Mouse (Mus musculus) lung, postnatal 0 days (tissue): ENCODE results near the gene Mettl1. TPM values are rescaled to one million over a fixed set of nuclear protein-coding genes. Genes with fewer than 3 reads are reported as not detected.

Experiments used
- ATAC-seq: fragments of 200-750 bp; cut with Nextera tagmentation; 2 replicates; pipeline ENCODE4 v1.8.0; 2017; ENCODE audit warnings: moderate library complexity
- DNase-seq: peaks from one replicate; pipeline ENCODE4 v3.0.0-alpha.2; 2016; ENCODE audit warnings: low spot score
- H3K27ac ChIP-seq: fragments of 300-500 bp; sonication (generic); 2 replicates; pipeline ENCODE4 v1.5.1; 2014; ENCODE audit warnings: antibody characterized with exemption, mild to moderate bottlenecking, low read length, mixed read lengths
- H3K27me3 ChIP-seq: fragments of 300-500 bp; sonication (generic); replicated peaks from 2 replicates; pipeline ENCODE4 v1.6.1; 2014; ENCODE audit warnings: low read length, mixed read lengths; ENCODE audit not compliant: insufficient read depth
- H3K36me3 ChIP-seq: fragments of 300-500 bp; sonication (generic); 2 replicates; pipeline ENCODE4 v1.6.1; 2014; ENCODE audit warnings: low read length, mixed read lengths; ENCODE audit not compliant: insufficient read depth
- H3K4me1 ChIP-seq: fragments of 300-500 bp; sonication (generic); 2 replicates; pipeline ENCODE4 v1.6.1; 2014; ENCODE audit warnings: antibody characterized with exemption, low read depth, low read length, mixed read lengths; ENCODE audit not compliant: insufficient read depth
- H3K4me2 ChIP-seq: fragments of 300-500 bp; sonication (generic); replicated peaks from 2 replicates; pipeline ENCODE4 v1.6.1; 2014; ENCODE audit warnings: low read depth, mild to moderate bottlenecking, low read length, moderate library complexity, mixed read lengths
- H3K4me3 ChIP-seq: fragments of 300-500 bp; sonication (generic); 2 replicates; pipeline ENCODE4 v1.5.1; 2014; ENCODE audit warnings: low read depth, low read length
- H3K9ac ChIP-seq: fragments of 300-500 bp; sonication (generic); replicated peaks from 2 replicates; pipeline ENCODE4 v1.6.1; 2014; ENCODE audit warnings: low read depth, mild to moderate bottlenecking
- H3K9me3 ChIP-seq: fragments of 300-500 bp; sonication (generic); 2 replicates; pipeline ENCODE4 v1.6.1; 2016; ENCODE audit warnings: low read length, mixed read lengths
- CTCF ChIP-seq: IDR thresholded peaks from 2 replicates; pipeline ENCODE4 v1.5.1; 2016; ENCODE audit warnings: antibody characterized with exemption, mild to moderate bottlenecking
- EP300 ChIP-seq: IDR thresholded peaks from 2 replicates; pipeline ENCODE4 v1.6.1; 2016; ENCODE audit warnings: antibody characterized with exemption, mild to moderate bottlenecking, control low read depth
- WGBS: fragments of 180-500 bp; shearing (Covaris S2); extraction: QIAGEN DNeasy Blood & Tissue Kit; methylation state at CpG from one replicate; pipeline ENCODE4 v1.1.7; 2014; 5-methylcytosine and 5-hydroxymethylcytosine counted together
- polyA plus RNA-seq: library from polyadenylated mRNA; unstranded; fragments of >200 nt; fragmentation: Nextera tagmentation; extraction: Ambion mirVana; gene quantifications from 2 replicates; pipeline ENCODE4 v1.2.1, GENCODE M21; 2015

The Mettl1 gene
- polyA plus RNA-seq, 1 experiment from 2014 or later: 13.6 TPM

GRCm38 (mm10) chr10:127080901-127081780 is 39.9 kb downstream of the Mettl1 start:
- Histone ChIP-seq H3K4me1 (peaks cover 10% of the 10 kb centered on the region), H3K27me3 (peaks cover 61% of the 10 kb centered on the region), H3K9ac (no peak overlapping the region), H3K36me3 (no peaks in the 10 kb centered on the region), H3K9me3 (no peaks in the 10 kb centered on the region), H3K27ac (no peak overlapping the region), H3K4me3 (peak overlapping the region; percentile 23), H3K4me2 (peak overlapping the region; percentile 41)
- DNase-seq (no peak), ATAC-seq (no peak)
- WGBS: 9% methylated on average over 48 of the region's 48 CpGs
- 0 out of 2 replicates have a peak, but pooled peaks have one; percentile 21 for TF ChIP-seq CTCF
- TF ChIP-seq EP300: no peak

DNA sequence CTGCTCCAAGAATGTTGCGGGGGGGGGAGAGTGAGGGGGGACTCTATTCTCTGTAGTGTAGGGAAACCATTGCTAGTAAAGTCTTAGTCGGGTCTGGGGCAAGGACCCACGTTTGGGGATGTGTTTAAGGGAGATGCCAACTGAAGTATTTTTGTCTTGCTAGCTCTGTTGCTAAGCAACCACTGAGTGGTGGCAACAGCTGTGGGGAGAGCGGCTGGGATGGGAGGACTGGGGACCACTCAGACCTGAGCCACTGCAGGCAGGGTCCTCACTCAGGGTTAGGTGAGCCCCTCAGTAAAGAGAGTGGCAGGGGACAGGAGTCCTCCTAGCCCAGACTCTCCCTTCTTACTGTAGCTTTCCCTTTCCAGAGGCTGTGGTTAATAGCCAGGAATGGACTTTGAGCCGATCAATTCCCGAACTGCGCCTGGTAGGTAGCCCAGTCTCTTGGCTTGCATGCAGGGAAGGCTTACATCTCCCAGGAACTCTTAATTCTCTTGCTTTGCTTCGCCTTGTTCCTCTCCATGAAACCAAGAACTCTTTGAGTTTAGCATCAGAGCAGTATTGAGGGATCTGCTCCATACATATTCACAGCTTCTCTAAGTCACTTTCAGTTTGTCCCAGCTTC is 40.9 kb downstream of the Mettl1 start:
- Histone ChIP-seq H3K27ac (no peak overlapping the region), H3K4me2 (no peak overlapping the region), H3K36me3 (no peaks in the 10 kb centered on the region), H3K4me1 (peaks cover 10% of the 10 kb centered on the region), H3K4me3 (0 out of 2 replicates have a peak overlapping the region, but pooled peaks have one; percentile 23), H3K9ac (no peak overlapping the region), H3K27me3 (peaks cover 61% of the 10 kb centered on the region), H3K9me3 (no peaks in the 10 kb centered on the region)
- ATAC-seq: no peak
- TF ChIP-seq EP300 (no peak), CTCF (no peak)
- WGBS: 23% methylated on average over 8 of the region's 8 CpGs
- DNase-seq: no peak

- Histone ChIP-seq H3K4me3 (no peak overlapping the region), H3K36me3 (no peaks in the 10 kb centered on the region), H3K9me3 (no peaks in the 10 kb centered on the region), H3K4me2 (no peak overlapping the region), H3K27ac (no peak overlapping the region), H3K9ac (no peak overlapping the region), H3K4me1 (peaks cover 10% of the 10 kb centered on the region), H3K27me3 (peaks cover 50% of the 10 kb centered on the region)
- ATAC-seq (no peak), DNase-seq (no peak)
- WGBS: 26% methylated on average over 8 of the region's 8 CpGs
- TF ChIP-seq EP300: no peak
- TF ChIP-seq CTCF: no peak
These were observed 42.2 kb downstream of the Mettl1 start for GRCm38 (mm10) chr10:127083292-127083914.

DNA sequence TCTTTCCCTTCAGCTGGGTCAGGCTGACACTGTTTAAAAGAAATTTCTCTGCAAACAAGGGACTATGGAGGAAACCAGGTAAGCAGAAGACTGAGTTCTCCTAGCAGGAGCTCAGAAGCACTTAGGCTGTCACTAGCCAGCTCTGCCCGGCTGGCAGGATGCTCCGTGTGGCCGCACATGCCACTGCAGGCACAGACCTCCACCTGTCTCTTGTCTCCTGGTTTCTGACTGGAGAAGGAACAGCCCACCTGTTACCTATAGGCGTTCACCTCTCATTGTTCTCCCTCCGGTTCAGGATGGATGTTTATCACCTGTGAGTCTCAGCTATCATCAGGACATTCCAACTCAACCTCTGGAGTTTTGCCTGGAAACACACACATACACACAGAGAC is 42.7 kb downstream of the Mettl1 start:
- Histone ChIP-seq H3K27ac (no peak overlapping the region), H3K9ac (no peak overlapping the region), H3K4me1 (peaks cover 10% of the 10 kb centered on the region), H3K36me3 (no peaks in the 10 kb centered on the region), H3K4me3 (no peak overlapping the region), H3K4me2 (no peak overlapping the region), H3K27me3 (peaks cover 45% of the 10 kb centered on the region), H3K9me3 (no peaks in the 10 kb centered on the region)
- 37% methylated on average over 5 of the region's 5 CpGs for WGBS
- ATAC-seq (no peak), DNase-seq (no peak)
- TF ChIP-seq EP300 (no peak), CTCF (peak; percentile 11; the same call in 1 of the 2 replicates)

DNA sequence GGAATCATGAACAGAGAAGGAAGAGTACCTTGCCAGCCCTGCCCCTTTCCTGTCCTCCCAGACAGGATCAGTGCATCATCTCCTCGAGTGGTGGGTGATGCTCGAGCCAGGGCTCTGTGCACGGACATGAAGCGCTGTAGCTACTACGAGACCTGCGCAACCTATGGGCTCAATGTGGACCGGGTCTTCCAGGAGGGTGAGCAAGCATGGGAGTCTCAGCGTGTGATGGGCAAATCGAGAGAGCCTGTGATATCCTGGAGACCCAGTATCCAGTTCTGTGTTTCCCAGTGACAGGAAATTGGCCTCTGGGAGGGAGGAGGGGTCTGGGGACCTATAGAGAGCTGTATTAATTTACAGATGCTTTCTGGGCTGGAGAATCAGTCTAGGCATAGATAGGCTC is 43.8 kb downstream of the Mettl1 start:
- ATAC-seq: no peak
- WGBS: 74% methylated on average over 9 of the region's 9 CpGs

DNA sequence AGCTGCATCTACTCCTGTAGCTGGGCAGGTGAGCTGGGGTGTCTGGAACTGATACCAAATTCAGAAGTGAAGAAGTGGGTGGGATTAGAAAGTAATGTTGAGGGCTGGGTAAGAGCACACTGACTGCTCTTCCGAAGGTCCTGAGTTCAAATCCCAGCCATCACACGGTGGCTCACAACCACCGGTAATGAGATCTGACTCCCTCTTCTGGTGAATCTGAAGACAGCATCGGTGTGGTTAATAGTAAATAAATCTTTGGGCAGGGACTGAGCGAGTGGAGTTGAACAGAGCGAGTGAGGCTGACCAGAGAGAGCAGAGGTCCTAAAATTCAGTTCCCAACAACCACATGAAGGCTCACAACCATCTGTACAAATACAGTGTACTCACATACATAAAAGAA is 44.4 kb downstream of the Mettl1 start:
- TF ChIP-seq CTCF (no peak; the same call in 1 of the 2 replicates), EP300 (no peak)
- no peak overlapping the region for H3K4me3 ChIP-seq
- no peak overlapping the region for H3K27ac ChIP-seq
- no peak for DNase-seq
- no peak overlapping the region for H3K9ac ChIP-seq
- 55% methylated on average over 6 of the region's 6 CpGs for WGBS
- peaks cover 2% of the 10 kb centered on the region; the same call in 1 of the 2 replicates for H3K4me1 ChIP-seq
- no peak overlapping the region for H3K4me2 ChIP-seq
- peaks cover 41% of the 10 kb centered on the region for H3K27me3 ChIP-seq
- H3K9me3 ChIP-seq: no peaks in the 10 kb centered on the region
- H3K36me3 ChIP-seq: no peaks in the 10 kb centered on the region
- ATAC-seq: no peak

More for the DNA sequence above, 43.8 kb downstream of the Mettl1 start:
- Histone ChIP-seq H3K36me3 (no peaks in the 10 kb centered on the region), H3K9me3 (no peaks in the 10 kb centered on the region), H3K9ac (no peak overlapping the region), H3K27ac (no peak overlapping the region), H3K4me2 (no peak overlapping the region), H3K4me1 (peaks cover 2% of the 10 kb centered on the region), H3K4me3 (no peak overlapping the region), H3K27me3 (peaks cover 41% of the 10 kb centered on the region)
- TF ChIP-seq CTCF: no peak
- TF ChIP-seq EP300: no peak
- no peak for DNase-seq
